Mouse (Mus musculus) liver, adult 2 months (tissue): ENCODE data around the gene Nfix. TPM values are rescaled to one million over a fixed set of nuclear protein-coding genes. Genes with fewer than 3 reads are reported as not detected.

Experiments used
- DNase-seq: peaks from one replicate; pipeline ENCODE4 v3.0.0-alpha.2; 2011; ENCODE audit warnings: low read depth, low spot score; ENCODE audit errors: extremely low read depth
- H3K27ac ChIP-seq: fragments of 200-500 bp; replicated peaks from 2 replicates; pipeline ENCODE4 v1.5.1; 2012; ENCODE audit warnings: low read depth, mild to moderate bottlenecking, control low read depth, inconsistent platforms, low read length; ENCODE audit not compliant: insufficient read depth
- H3K27me3 ChIP-seq: fragments of 200-500 bp; 2 replicates; pipeline ENCODE4 v1.6.1; 2012; ENCODE audit warnings: mild to moderate bottlenecking, moderate library complexity, low read length, inconsistent platforms; ENCODE audit not compliant: control insufficient read depth, insufficient read depth
- H3K36me3 ChIP-seq: fragments of 200-500 bp; 2 replicates; pipeline ENCODE4 v1.6.1; 2012; ENCODE audit warnings: low read length, inconsistent platforms; ENCODE audit not compliant: control insufficient read depth, insufficient read depth
- H3K4me1 ChIP-seq: fragments of 200-500 bp; 2 replicates; pipeline ENCODE4 v1.6.1; 2011; ENCODE audit warnings: low read length; ENCODE audit not compliant: control insufficient read depth, insufficient read depth
- H3K4me3 ChIP-seq: fragments of 200-500 bp; 2 replicates; pipeline ENCODE4 v1.5.1; 2011; ENCODE audit warnings: low read depth, mild to moderate bottlenecking, control low read depth, low read length, moderate library complexity; ENCODE audit not compliant: insufficient read depth
- H3K79me2 ChIP-seq: fragments of 200-500 bp; 2 replicates; pipeline ENCODE4 v1.6.1; 2012; ENCODE audit warnings: inconsistent platforms, mild to moderate bottlenecking, low read length, moderate library complexity; ENCODE audit not compliant: control insufficient read depth, insufficient read depth
- H3K9ac ChIP-seq: fragments of 200-500 bp; 2 replicates; pipeline ENCODE4 v1.6.1; 2012; ENCODE audit warnings: low read depth, mild to moderate bottlenecking, control low read depth, inconsistent platforms, low read length
- CTCF ChIP-seq: fragments of 200-500 bp; IDR thresholded peaks from 2 replicates; pipeline ENCODE4 v1.5.1; 2011; ENCODE audit warnings: low read depth, low read length, control low read depth
- POLR2A ChIP-seq: fragments of 200-500 bp; IDR thresholded peaks from 2 replicates; pipeline ENCODE4 v1.6.1; 2011; ENCODE audit warnings: low read length, control low read depth; ENCODE audit not compliant: insufficient read depth; ENCODE audit errors: extremely low read depth
- WGBS: fragments of 180-500 bp; shearing (Covaris S2); methylation state at CpG from one replicate; pipeline ENCODE4 v1.1.7; 2018; 5-methylcytosine and 5-hydroxymethylcytosine counted together
- polyA plus RNA-seq: library from polyadenylated mRNA; depleted of rRNA; stranded (reverse); fragments of >200 nt; gene quantifications from 2 replicates; pipeline ENCODE4 v1.2.3, GENCODE M21; 2012
- total RNA-seq: library from RNA; depleted of rRNA; stranded (reverse); fragments of >200 nt; gene quantifications from 2 replicates; pipeline ENCODE4 v1.2.3, GENCODE M21; 2014

The Nfix gene
- total and polyA plus RNA-seq, 2 experiments = 20.7 to 32.9 TPM

DNA sequence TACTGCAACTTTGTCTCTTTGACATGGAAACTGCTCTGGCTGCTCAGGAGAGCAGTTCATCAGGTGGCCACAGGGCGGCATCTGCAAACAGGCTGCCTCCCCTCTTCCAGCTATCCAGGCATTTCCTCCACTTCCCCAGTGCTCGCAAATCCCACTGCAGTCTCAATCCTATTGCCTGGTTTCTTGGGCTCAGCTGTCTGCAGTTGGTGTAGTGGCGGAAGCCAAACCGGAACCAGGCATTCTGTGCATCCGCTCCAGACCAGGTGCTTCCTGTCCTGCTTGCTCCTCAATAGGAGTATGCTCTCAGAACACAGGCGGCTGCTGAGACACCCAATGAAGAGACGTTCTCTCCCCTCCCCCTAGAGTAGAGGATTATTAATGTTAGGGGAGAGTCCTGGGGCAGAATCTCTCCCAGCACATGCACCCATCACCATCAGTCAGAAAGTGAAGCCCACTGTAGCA lies 100.3 kb downstream of the Nfix start:
- Histone ChIP-seq H3K27me3 (no peaks in the 10 kb centered on the region), H3K4me3 (no peak overlapping the region), H3K27ac (0 out of 2 replicates have a peak overlapping the region, but pooled peaks have one; percentile 4), H3K4me1 (peaks cover 13% of the 10 kb centered on the region), H3K79me2 (no peaks in the 10 kb centered on the region), H3K9ac (no peak overlapping the region), H3K36me3 (peaks cover 4% of the 10 kb centered on the region)
- WGBS = 75% methylated on average over 7 of the region's 7 CpGs
- no peak for DNase-seq
- TF ChIP-seq CTCF (peak; percentile 80), POLR2A (no peak)

GRCm38 (mm10) chr8:84698929-84699401 lies 101.2 kb downstream of the Nfix start:
- H3K9ac ChIP-seq = peak overlapping the region; percentile 3; the same call in 1 of the 2 replicates
- H3K27me3 ChIP-seq = no peaks in the 10 kb centered on the region
- 18% methylated on average over 9 of the region's 9 CpGs for WGBS
- no peak overlapping the region for H3K4me3 ChIP-seq
- peaks cover 13% of the 10 kb centered on the region for H3K4me1 ChIP-seq
- no peaks in the 10 kb centered on the region for H3K79me2 ChIP-seq
- no peak for TF ChIP-seq POLR2A
- no peak for TF ChIP-seq CTCF
- peaks cover 4% of the 10 kb centered on the region for H3K36me3 ChIP-seq
- peak; percentile 98 for DNase-seq
- H3K27ac ChIP-seq = peak overlapping the region; percentile 4

GRCm38 (mm10) chr8:84698288-84698687 lies 101.9 kb downstream of the Nfix start:
- WGBS = 69% methylated on average over 5 of the region's 5 CpGs
- no peak overlapping the region for H3K9ac ChIP-seq
- no peak for TF ChIP-seq POLR2A
- TF ChIP-seq CTCF = no peak
- no peak for DNase-seq
- peak overlapping the region; percentile 3 for H3K27ac ChIP-seq
- H3K4me1 ChIP-seq = peaks cover 13% of the 10 kb centered on the region
- H3K4me3 ChIP-seq = no peak overlapping the region
- H3K27me3 ChIP-seq = no peaks in the 10 kb centered on the region
- H3K79me2 ChIP-seq = no peaks in the 10 kb centered on the region
- H3K36me3 ChIP-seq = peaks cover 4% of the 10 kb centered on the region

DNA sequence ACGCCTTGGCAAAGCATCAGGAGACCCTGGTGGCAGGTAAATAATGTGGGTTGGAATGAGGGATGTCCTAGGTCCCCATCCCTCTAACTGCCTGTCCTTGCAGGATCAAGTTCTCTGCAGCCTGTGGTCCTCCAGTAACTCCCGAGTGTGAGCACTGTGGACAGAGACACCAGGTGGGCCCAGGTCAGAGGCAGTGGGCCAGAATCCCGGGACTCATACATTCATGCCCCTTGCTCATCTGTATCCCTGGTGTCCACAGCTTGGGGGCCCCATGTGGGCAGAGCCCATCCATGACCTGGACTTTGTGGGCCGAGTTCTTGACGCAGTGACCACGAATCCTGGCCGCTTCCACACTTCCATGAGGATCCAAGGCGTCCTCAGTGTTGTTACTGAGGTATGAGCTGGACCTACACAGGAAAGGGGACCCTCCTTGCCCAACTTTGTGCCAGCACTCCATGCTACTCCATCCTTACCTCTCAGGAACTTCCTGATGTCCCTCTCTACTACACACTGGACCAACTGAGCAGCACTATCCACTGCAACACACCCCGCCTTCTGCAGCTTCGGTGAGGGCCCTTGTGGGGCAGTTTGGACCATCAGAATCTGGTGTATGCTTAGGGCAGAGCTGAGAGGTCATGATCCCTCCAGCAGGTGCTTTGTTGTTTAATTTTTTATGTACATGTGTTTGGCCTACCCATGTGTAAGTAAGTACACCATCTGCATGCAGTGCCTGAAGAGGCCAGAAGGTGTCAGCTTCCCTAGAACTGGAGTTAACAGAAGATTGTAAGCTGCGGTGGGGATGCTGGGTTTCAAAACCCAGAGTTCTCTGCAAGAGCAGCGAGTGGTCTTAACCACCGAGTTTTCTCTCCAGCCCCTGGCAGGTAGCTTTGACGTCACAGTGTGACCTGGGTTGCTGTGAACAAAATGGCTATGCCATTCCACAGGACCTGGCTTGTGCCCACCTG lies 102.7 kb downstream of the Nfix start:
- peaks cover 6% of the 10 kb centered on the region for H3K36me3 ChIP-seq
- DNase-seq = no peak
- no peak overlapping the region for H3K9ac ChIP-seq
- H3K79me2 ChIP-seq = no peaks in the 10 kb centered on the region; the same call in 1 of the 2 replicates
- no peaks in the 10 kb centered on the region for H3K27me3 ChIP-seq
- no peak overlapping the region for H3K27ac ChIP-seq
- 0 out of 2 replicates have a peak, but pooled peaks have one; percentile 1 for TF ChIP-seq CTCF
- TF ChIP-seq POLR2A = no peak
- peaks cover 13% of the 10 kb centered on the region for H3K4me1 ChIP-seq
- H3K4me3 ChIP-seq = no peak overlapping the region
- WGBS = 91% methylated on average over 14 of the region's 14 CpGs

DNA sequence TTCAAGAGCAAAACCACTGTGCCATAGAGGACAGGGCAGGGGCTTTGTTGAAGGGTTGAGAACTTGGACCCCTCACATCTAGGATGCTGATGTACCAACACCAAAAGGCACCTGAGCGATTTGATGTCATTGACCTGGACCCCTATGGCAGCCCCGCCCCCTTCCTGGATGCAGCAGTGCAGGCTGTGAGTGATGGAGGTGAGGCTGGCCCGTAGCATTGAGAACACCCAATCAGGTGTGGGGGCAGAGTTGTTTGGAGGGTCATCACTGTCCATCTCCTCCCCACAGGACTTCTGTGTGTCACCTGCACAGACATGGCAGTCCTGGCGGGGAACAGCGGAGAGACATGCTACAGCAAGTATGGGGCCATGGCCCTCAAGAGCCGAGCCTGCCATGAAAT lies 105.0 kb downstream of the Nfix start:
- Histone ChIP-seq H3K4me1 (peaks cover 13% of the 10 kb centered on the region), H3K4me3 (no peak overlapping the region), H3K79me2 (no peaks in the 10 kb centered on the region; the same call in 1 of the 2 replicates), H3K27me3 (no peaks in the 10 kb centered on the region), H3K27ac (no peak overlapping the region), H3K36me3 (peaks cover 9% of the 10 kb centered on the region), H3K9ac (no peak overlapping the region)
- WGBS = 94% methylated on average over 6 of the region's 6 CpGs
- no peak for DNase-seq
- TF ChIP-seq CTCF (no peak), POLR2A (no peak)
